Mouse (Mus musculus): ENCODE data around the gene S1pr4. TPM values are rescaled to one million over a fixed set of nuclear protein-coding genes. Genes with fewer than 3 reads are reported as not detected.

S1pr4 gene
- polyA plus RNA-seq, 1 experiment from 2014 or later: 0.65 TPM

GRCm38 (mm10) chr10:81542727-81543460 lies 43.0 kb upstream of the S1pr4 start:
- no peak for ATAC-seq (ENCODE audit: low read depth)
- H3K4me3 ChIP-seq (ENCODE audit: low read depth, low read length): peak overlapping the region; percentile 91; the same call in 1 of the 2 replicates
- peak overlapping the region; percentile 94 for H3K4me2 ChIP-seq (ENCODE audit: low read depth, low read length)
- 66% methylated on average over 6 of the region's 7 CpGs for whole genome bisulfite sequencing
- no peak overlapping the region for H3K27ac ChIP-seq (replicated peaks; ENCODE audit: low read depth, low read length)
- no peaks in the 10 kb centered on the region for H3K27me3 ChIP-seq (replicated peaks; ENCODE audit: control insufficient read depth, insufficient read depth, low read length)
- H3K9me3 ChIP-seq (ENCODE audit: control insufficient read depth, low read length): no peaks in the 10 kb centered on the region
- DNase-seq (ENCODE audit: low spot score): no peak
- 0 out of 2 replicates have a peak, but pooled peaks cover 20% of the 10 kb centered on the region for H3K36me3 ChIP-seq (ENCODE audit: control insufficient read depth, insufficient read depth, low read length)
- peak overlapping the region; percentile 94 for H3K9ac ChIP-seq (ENCODE audit: low read depth, low read length)
- H3K4me1 ChIP-seq (ENCODE audit: control insufficient read depth, insufficient read depth, low read length): peaks cover 10% of the 10 kb centered on the region

- H3K36me3 ChIP-seq (ENCODE audit: control insufficient read depth, insufficient read depth, low read length): 0 out of 2 replicates have a peak, but pooled peaks cover 20% of the 10 kb centered on the region
- H3K9me3 ChIP-seq (ENCODE audit: control insufficient read depth, low read length): no peaks in the 10 kb centered on the region
- no peak overlapping the region for H3K4me3 ChIP-seq (ENCODE audit: low read depth, low read length)
- peaks cover 10% of the 10 kb centered on the region for H3K4me1 ChIP-seq (ENCODE audit: control insufficient read depth, insufficient read depth, low read length)
- ATAC-seq (ENCODE audit: low read depth) (no peak), DNase-seq (ENCODE audit: low spot score) (no peak)
- peak overlapping the region; percentile 12; the same call in 1 of the 2 replicates for H3K4me2 ChIP-seq (ENCODE audit: low read depth, low read length)
- H3K27me3 ChIP-seq (replicated peaks; ENCODE audit: control insufficient read depth, insufficient read depth, low read length): no peaks in the 10 kb centered on the region
- WGBS: 61% methylated on average over 10 of the region's 10 CpGs
- H3K9ac ChIP-seq (ENCODE audit: low read depth, low read length): peak overlapping the region; percentile 20; the same call in 1 of the 2 replicates
- no peak overlapping the region for H3K27ac ChIP-seq (replicated peaks; ENCODE audit: low read depth, low read length)
Observed at GRCm38 (mm10) chr10:81541803-81542202, 41.9 kb upstream of the S1pr4 start.

GRCm38 (mm10) chr10:81541363-81541762 lies 41.4 kb upstream of the S1pr4 start:
- Histone ChIP-seq H3K9me3 (ENCODE audit: control insufficient read depth, low read length) (no peaks in the 10 kb centered on the region), H3K27ac (replicated peaks; ENCODE audit: low read depth, low read length) (no peak overlapping the region), H3K4me2 (ENCODE audit: low read depth, low read length) (no peak overlapping the region), H3K27me3 (replicated peaks; ENCODE audit: control insufficient read depth, insufficient read depth, low read length) (no peaks in the 10 kb centered on the region), H3K4me1 (ENCODE audit: control insufficient read depth, insufficient read depth, low read length) (peaks cover 10% of the 10 kb centered on the region), H3K4me3 (ENCODE audit: low read depth, low read length) (no peak overlapping the region), H3K9ac (ENCODE audit: low read depth, low read length) (peak overlapping the region; percentile 20; the same call in 1 of the 2 replicates), H3K36me3 (ENCODE audit: control insufficient read depth, insufficient read depth, low read length) (0 out of 2 replicates have a peak, but pooled peaks cover 20% of the 10 kb centered on the region)
- 83% methylated on average over 5 of the region's 5 CpGs for WGBS
- DNase-seq (ENCODE audit: low spot score): no peak
- no peak for ATAC-seq (ENCODE audit: low read depth)

GRCm38 (mm10) chr10:81538321-81539048 lies 38.6 kb upstream of the S1pr4 start:
- WGBS: 86% methylated on average over 3 of the region's 3 CpGs
- no peak overlapping the region for H3K4me2 ChIP-seq (ENCODE audit: low read depth, low read length)
- H3K4me1 ChIP-seq (ENCODE audit: control insufficient read depth, insufficient read depth, low read length): peaks cover 4% of the 10 kb centered on the region
- H3K9me3 ChIP-seq (ENCODE audit: control insufficient read depth, low read length): no peaks in the 10 kb centered on the region
- H3K27me3 ChIP-seq (replicated peaks; ENCODE audit: control insufficient read depth, insufficient read depth, low read length): no peaks in the 10 kb centered on the region
- no peak overlapping the region for H3K9ac ChIP-seq (ENCODE audit: low read depth, low read length)
- DNase-seq (ENCODE audit: low spot score): no peak
- H3K4me3 ChIP-seq (ENCODE audit: low read depth, low read length): no peak overlapping the region
- H3K36me3 ChIP-seq (ENCODE audit: control insufficient read depth, insufficient read depth, low read length): peaks cover 25% of the 10 kb centered on the region; the same call in 1 of the 2 replicates
- H3K27ac ChIP-seq (replicated peaks; ENCODE audit: low read depth, low read length): no peak overlapping the region
- ATAC-seq (ENCODE audit: low read depth): no peak

GRCm38 (mm10) chr10:81537429-81537828 lies 37.5 kb upstream of the S1pr4 start:
- Histone ChIP-seq H3K27me3 (replicated peaks; ENCODE audit: control insufficient read depth, insufficient read depth, low read length) (no peaks in the 10 kb centered on the region), H3K27ac (replicated peaks; ENCODE audit: low read depth, low read length) (no peak overlapping the region), H3K4me3 (ENCODE audit: low read depth, low read length) (no peak overlapping the region), H3K4me1 (ENCODE audit: control insufficient read depth, insufficient read depth, low read length) (no peaks in the 10 kb centered on the region), H3K9ac (ENCODE audit: low read depth, low read length) (no peak overlapping the region), H3K9me3 (ENCODE audit: control insufficient read depth, low read length) (no peaks in the 10 kb centered on the region), H3K36me3 (ENCODE audit: control insufficient read depth, insufficient read depth, low read length) (peaks cover 34% of the 10 kb centered on the region), H3K4me2 (ENCODE audit: low read depth, low read length) (no peak overlapping the region)
- ATAC-seq (ENCODE audit: low read depth): no peak
- no peak for DNase-seq (ENCODE audit: low spot score)
- 91% methylated on average over 2 of the region's 2 CpGs for WGBS

- Histone ChIP-seq H3K9me3 (ENCODE audit: control insufficient read depth, low read length) (no peaks in the 10 kb centered on the region), H3K4me1 (ENCODE audit: control insufficient read depth, insufficient read depth, low read length) (no peaks in the 10 kb centered on the region), H3K9ac (ENCODE audit: low read depth, low read length) (no peak overlapping the region), H3K4me2 (ENCODE audit: low read depth, low read length) (no peak overlapping the region), H3K4me3 (ENCODE audit: low read depth, low read length) (no peak overlapping the region), H3K27me3 (replicated peaks; ENCODE audit: control insufficient read depth, insufficient read depth, low read length) (no peaks in the 10 kb centered on the region), H3K36me3 (ENCODE audit: control insufficient read depth, insufficient read depth, low read length) (peaks cover 40% of the 10 kb centered on the region), H3K27ac (replicated peaks; ENCODE audit: low read depth, low read length) (no peak overlapping the region)
- ATAC-seq (ENCODE audit: low read depth) (no peak), DNase-seq (ENCODE audit: low spot score) (no peak)
- 79% methylated on average over 6 of the region's 6 CpGs for WGBS
Observed at GRCm38 (mm10) chr10:81536734-81537133, 36.8 kb upstream of the S1pr4 start.

GRCm38 (mm10) chr10:81534826-81535225 lies 34.9 kb upstream of the S1pr4 start:
- no peak overlapping the region for H3K4me2 ChIP-seq (ENCODE audit: low read depth, low read length)
- H3K9me3 ChIP-seq (ENCODE audit: control insufficient read depth, low read length): no peaks in the 10 kb centered on the region
- H3K4me3 ChIP-seq (ENCODE audit: low read depth, low read length): no peak overlapping the region
- ATAC-seq (ENCODE audit: low read depth): 0 out of 2 replicates have a peak, but pooled peaks have one; percentile 12
- H3K36me3 ChIP-seq (ENCODE audit: control insufficient read depth, insufficient read depth, low read length): peaks cover 52% of the 10 kb centered on the region
- H3K4me1 ChIP-seq (ENCODE audit: control insufficient read depth, insufficient read depth, low read length): no peaks in the 10 kb centered on the region
- no peaks in the 10 kb centered on the region for H3K27me3 ChIP-seq (replicated peaks; ENCODE audit: control insufficient read depth, insufficient read depth, low read length)
- no peak for DNase-seq (ENCODE audit: low spot score)
- H3K27ac ChIP-seq (replicated peaks; ENCODE audit: low read depth, low read length): no peak overlapping the region
- H3K9ac ChIP-seq (ENCODE audit: low read depth, low read length): no peak overlapping the region
- 61% methylated on average over 12 of the region's 16 CpGs for WGBS

GRCm38 (mm10) chr10:81526779-81527178 lies 26.8 kb upstream of the S1pr4 start:
- 9% methylated on average over 14 of the region's 14 CpGs for WGBS

More at GRCm38 (mm10) chr10:81526779-81527178, 26.8 kb upstream of the S1pr4 start:
- H3K4me2 ChIP-seq (ENCODE audit: low read depth, low read length): no peak overlapping the region
- H3K9ac ChIP-seq (ENCODE audit: low read depth, low read length): no peak overlapping the region
- H3K4me1 ChIP-seq (ENCODE audit: control insufficient read depth, insufficient read depth, low read length): no peaks in the 10 kb centered on the region
- peaks cover 30% of the 10 kb centered on the region; the same call in 1 of the 2 replicates for H3K36me3 ChIP-seq (ENCODE audit: control insufficient read depth, insufficient read depth, low read length)
- H3K27ac ChIP-seq (replicated peaks; ENCODE audit: low read depth, low read length): no peak overlapping the region
- no peaks in the 10 kb centered on the region for H3K27me3 ChIP-seq (replicated peaks; ENCODE audit: control insufficient read depth, insufficient read depth, low read length)
- ATAC-seq (ENCODE audit: low read depth) (peak; percentile 19; the same call in 1 of the 2 replicates), DNase-seq (ENCODE audit: low spot score) (peak; percentile 50)
- no peaks in the 10 kb centered on the region for H3K9me3 ChIP-seq (ENCODE audit: control insufficient read depth, low read length)
- H3K4me3 ChIP-seq (ENCODE audit: low read depth, low read length): no peak overlapping the region
